Mouse (Mus musculus) gastrocnemius, postnatal 4 days (tissue): ENCODE results near the gene Zfp335. TPM values are rescaled to one million over a fixed set of nuclear protein-coding genes. Genes with fewer than 3 reads are reported as not detected.

Experiments used
- DNase-seq, 2 experiments: peaks; one replicate each; pipeline ENCODE4 v3.0.0; 2021 to 2022; ENCODE audit warnings: low spot score in 2 of 2, mixed read lengths in 2 of 2
- long read RNA-seq, 2 experiments: library from polyadenylated mRNA; stranded (forward); transcript quantifications; one replicate each; pipeline ENCODE4 v2.0.0; 2021
- total RNA-seq, 2 experiments: library from RNA; stranded (reverse); gene quantifications; 2 replicates each; pipeline ENCODE4 v1.2.3; 2021

Zfp335 gene
- total RNA-seq = 10 to 100 TPM; 11.7 to 14.3 TPM
- long read RNA-seq, experiment 1, full-length matches to known transcripts = 1 of 10 reads
- long read RNA-seq, experiment 1, partial matches to known transcripts = 5 of 10 reads
- long read RNA-seq, experiment 1, other reads (novel, unspliced or antisense) = 4 of 10 reads
- long read RNA-seq, experiment 2, full-length matches to known transcripts = 3 of 23 reads
- long read RNA-seq, experiment 2, partial matches to known transcripts = 7 of 23 reads
- long read RNA-seq, experiment 2, other reads (novel, unspliced or antisense) = 13 of 23 reads

DNA sequence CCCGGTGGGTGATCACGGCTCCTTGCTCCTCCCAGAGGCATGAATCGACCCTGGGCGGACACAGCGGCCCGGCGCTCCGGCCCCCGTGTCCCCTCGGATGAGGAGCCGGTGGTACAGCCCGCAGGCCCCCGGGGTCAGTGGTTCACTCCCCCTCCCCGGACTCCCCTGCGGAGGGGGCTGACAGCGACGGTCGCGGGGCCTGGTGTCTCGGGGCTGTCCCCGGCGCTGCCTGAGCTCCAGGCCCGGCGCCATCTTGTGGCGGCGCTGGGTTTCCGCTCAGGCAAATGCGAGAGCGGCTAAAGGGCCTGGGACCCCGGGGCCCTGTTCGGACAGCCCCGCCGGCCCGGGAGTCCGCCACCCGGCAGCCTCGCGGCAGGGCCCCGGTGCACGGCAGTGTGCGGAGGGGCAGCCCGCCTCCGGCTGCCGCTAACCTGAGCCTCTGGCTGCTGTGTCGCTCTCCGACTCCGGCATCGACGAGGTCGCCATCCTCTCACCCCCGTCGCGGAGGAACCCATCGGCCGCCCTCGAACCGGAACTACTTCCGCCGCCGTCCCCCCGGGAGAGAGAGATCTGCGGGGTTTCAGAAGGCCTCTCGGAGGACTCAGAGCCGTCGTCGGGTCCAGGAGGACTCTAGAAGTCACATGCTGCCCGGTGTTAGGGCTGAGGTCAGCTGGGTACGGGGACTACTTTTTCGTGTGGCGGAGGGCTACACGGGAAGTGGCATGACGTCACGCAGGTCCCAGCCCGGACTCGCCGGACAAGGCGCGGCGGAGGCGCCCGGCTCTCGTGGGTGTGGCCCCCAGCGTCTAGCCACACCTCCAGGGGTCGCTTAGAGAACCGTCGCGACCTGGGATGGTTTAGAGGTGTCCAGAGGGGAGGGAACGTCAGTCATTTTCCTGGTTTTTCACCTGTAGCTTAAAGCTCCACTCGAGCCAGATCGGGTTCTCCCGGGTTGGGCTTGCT lies at the start of gene Zfp335:
Zfp335 (minus strand) TSS at position 672 of the 963 bp plus-strand sequence.
- peak; percentile 91 to 93 for DNase-seq

DNA sequence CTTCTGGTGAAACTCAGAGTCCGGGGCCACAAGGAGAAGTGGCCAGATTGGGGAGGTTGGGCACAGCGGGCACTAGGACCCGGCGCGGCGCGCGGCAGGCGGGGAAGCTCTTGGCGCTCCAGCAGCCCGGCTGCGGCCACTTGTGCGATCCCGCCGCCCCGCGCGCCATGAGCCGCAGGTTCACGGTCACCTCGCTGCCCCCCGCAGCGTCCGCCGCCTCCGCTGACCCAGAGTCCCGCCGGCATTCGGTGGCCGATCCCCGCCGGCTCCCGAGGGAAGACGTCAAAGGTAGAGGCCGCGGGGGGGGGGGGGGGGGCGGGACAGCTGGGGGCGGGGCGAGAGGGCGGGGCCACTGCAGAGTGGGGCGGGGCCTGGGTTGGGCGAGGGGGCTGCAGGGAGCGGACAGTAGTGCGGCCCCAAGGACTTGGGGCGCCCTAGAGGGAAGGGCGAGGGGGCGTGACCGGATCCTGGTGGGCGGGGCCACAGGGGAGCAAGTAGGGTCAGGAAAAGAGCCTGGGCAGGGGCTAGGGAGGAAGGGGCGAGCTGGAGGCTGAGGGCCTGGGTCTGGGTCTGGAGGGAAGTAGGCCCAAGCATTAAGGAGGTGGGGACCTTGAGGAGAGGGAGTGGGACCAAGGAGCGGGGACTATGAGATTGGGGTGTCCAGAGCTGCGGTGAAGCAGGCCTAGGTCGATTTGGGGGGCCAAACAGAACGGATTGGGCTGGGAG lies 49.3 kb upstream of the Zfp335 start, which contains the start of gene Slc12a5:
Slc12a5 (plus strand) TSS at position 87 of the 726 bp plus-strand sequence.
- DNase-seq = peak in 1 of 2 experiments; percentile 45

DNA sequence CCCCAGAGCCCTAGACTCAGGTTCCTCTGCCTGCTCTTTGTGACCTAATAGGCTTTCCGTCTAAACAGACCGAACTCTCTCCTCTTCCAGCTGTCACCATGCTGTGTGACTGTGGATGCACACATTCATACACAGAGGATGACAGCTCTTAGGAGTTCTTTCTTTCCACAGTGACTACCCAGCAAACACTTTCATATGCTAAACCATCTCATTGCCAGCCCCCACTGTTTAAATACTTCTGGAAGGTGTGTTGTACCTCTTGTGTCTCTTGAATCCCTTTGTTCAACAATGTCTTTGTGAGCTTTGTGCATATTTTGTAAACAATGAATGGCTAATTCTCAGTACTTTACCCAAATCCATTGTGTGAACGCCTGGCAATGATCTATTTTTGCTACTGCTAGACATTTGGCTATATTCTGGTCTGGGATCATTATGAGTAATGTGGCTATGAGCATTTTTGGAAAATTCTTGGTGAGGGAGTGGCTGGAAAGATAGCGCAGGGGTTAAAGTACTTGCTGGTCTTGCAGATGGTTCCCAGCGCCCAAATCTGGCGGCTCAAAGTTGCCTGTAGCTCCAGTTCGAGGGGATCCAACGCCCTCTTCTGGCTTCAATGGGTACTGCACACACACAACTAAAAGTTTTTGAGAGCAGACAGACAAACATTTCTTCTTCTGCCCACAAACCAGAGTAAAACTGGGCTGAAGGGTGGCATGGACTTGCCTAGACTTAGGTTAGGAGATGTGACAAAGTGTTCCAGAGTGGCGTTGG lies 46.2 kb upstream of the Zfp335 start:
- DNase-seq = no peak

DNA sequence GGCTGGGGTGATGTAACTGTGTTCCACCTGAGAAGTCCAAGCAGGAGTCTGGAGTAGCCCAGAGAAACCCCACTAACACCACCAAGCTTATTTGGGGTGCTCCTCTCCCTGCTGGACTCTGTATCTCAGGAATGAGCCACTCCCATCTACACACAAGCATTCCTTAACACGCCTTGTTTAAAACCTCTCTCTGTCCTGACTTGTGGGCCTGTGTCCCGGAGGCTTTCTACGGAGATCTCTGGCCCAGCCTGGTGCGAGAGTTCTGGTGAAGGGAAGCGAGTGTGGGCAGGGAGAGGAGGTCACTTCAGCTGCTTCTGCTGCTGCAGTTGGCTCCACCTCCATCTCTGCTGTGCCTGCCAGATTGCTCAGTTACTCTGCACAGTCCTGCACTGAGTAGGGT lies 44.6 kb upstream of the Zfp335 start:
- no peak for DNase-seq

DNA sequence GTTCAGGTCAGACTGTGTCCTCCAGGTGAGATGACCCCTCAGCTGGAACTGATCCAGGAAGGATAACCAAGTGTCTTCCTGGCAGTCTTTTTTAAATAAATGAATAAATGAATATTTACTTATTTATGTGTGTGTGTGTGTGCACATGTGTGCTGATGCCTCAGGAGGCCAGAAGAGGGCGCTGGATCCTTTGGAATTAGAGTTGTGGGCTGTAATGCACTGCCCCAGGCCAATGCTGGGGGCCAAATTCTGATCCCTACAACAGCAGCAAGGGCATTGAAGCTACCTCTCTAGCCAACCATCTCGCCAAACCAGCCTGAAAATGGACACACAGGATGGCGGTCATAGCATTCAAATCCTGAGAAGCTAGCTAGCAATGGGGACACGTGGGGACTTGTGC lies 44.2 kb upstream of the Zfp335 start:
- DNase-seq = no peak

DNA sequence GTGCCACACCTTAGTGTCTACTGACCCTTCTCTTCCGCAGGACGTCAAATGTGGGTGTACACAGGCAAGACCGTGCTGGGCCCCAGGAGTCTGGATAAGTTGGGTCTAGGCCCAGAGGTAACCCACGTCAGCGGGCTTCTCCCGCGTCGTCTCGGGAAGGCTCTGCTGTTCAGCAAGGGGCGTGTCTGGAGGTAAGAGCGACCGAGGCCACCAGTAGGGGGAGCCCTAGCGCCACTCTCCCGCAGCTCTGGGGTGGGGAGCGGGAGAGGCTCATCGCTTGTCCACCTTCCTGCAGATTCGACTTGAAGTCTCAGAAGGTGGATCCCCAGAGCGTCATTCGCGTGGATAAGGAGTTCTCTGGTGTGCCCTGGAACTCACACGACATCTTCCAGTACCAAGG lies 41.7 kb upstream of the Zfp335 start:
- DNase-seq = peak; percentile 69 to 79

DNA sequence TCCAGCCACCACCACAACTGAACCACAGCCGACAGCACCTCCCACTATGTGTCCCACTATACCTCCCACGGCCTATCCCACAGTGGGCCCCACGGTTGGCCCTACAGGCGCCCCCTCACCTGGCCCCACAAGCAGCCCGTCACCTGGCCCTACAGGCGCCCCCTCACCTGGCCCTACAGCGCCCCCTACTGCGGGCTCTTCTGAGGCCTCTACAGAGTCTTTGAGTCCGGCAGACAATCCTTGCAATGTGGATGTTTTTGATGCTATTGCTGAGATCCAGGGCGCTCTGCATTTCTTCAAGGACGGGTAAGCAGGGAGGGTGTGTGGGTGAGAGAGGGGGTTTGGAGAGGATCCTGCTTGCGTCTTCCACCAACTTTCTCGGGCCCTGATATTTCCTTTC lies 40.9 kb upstream of the Zfp335 start:
- no peak for DNase-seq

DNA sequence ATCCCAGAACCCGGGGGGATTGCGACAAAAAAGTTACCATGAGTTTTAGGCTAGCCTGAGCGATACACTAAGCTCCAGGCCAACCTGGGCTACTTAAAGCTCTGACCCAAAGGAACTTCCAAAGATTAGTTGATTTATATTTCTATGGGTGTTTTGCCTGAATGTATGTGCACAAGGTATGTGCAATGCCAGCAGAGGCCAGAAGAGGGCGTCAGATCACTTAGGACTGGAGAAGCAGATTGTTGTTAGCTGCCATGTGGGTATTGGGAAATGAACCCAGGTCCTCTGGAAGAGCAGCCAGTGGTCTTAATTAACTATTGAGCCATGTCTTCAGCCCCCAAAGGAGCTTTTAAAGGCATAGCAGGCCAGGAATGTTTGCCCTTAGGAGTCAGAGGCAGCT lies 40.2 kb upstream of the Zfp335 start:
- no peak for DNase-seq

DNA sequence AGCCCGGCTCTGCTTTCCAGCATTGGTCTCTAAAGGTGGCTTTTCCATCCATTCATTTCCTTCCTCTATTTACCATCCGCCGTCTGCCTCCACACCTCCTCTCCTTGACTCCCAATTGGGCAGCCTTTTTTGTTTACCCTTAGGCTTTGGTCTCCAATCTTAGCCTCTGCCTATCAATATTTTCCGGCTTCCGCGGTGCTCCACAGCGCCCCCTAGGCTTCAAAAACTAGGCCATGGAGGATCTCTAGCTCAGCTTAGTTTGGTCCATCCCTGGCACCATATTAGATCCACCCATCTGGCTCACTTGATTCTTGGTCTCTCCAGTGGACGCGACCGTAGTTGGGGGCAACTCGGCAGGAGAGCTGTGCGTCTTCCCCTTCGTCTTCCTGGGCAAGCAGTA lies 38.9 kb upstream of the Zfp335 start:
- DNase-seq = no peak

DNA sequence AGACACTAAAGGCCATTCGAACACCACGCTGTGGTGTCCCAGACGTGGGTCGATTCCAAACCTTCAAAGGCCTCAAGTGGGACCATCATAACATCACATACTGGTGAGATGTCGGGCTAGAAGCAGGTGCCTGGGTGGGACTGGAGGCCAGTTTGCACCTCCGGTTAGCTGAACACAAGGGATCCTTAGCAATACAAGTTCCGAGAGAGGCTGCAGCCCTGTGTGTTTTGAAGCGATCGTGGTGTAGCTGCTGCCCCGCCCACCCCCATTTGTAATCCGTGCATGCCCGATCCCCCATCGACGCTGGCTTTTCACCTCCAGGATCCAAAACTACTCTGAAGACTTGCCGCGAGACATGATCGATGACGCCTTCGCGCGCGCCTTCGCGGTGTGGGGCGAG lies 37.4 kb upstream of the Zfp335 start:
- DNase-seq = no peak

DNA sequence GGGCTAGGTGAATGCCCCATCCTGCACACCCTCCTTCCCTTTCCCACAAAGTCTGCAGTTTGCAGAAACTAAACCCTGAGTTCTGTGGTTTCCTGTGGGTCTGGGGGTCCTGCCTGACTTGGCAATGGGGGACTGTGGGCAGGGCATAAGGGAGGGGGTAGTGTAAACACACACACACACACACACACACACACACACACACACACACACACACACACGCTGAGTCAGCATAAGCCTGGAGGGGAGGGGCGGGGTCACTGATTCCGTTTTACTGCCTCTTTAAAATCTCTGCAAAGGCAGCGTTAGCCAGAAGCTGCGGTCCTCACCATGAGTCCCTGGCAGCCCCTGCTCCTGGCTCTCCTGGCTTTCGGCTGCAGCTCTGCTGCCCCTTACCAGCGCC lies 36.4 kb upstream of the Zfp335 start:
- no peak for DNase-seq

DNA sequence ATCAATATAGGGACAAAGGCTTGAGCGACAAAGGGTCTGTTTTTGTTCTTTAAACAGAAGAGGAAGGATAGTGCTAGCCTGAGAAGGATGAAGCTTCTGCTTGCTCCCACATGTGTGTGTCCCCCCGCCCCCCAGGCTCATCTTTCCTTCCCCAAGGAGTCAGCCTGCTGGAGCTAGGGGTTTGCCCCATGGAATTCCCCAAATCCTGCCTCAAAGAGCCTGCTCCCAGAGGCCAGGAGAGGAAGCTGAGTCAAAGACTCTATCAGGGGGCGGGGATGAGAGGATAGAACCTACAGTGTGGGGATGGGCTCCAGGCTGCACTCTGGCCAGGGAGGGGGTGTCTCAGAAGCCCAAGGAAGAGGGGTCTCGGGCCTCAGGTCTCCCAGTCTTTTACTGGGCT lies 35.9 kb upstream of the Zfp335 start:
- DNase-seq = no peak

DNA sequence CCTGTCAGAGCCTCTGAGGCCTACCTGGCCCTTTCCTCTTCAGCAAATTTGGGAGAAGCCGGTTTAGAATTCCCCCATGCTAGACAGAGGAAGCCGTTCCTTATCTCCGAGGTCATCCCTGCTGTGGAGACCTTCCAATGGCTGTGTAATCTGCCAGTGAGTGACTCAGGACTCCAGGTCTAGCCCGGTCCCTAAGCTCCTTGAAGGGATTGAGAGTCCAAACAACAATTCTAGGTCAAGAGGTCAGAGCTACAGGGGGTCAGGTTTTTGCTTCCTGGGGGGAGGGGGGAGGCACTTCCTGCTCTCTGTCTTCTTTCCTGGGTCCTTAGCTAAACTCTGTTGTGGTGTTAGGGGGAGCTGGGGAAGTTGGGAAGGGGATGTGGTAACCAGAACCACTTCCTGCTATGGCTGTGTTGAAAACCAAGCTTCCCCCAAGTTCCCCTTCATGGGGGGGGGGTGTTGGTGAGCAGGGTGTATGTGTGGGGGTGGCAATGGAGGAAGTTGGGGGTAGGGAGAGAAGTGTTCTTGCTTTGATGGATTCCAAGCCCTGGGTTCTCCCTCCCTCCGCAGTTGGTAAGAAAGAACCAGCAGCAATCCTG lies 31.2 kb upstream of the Zfp335 start:
- no peak for DNase-seq

DNA sequence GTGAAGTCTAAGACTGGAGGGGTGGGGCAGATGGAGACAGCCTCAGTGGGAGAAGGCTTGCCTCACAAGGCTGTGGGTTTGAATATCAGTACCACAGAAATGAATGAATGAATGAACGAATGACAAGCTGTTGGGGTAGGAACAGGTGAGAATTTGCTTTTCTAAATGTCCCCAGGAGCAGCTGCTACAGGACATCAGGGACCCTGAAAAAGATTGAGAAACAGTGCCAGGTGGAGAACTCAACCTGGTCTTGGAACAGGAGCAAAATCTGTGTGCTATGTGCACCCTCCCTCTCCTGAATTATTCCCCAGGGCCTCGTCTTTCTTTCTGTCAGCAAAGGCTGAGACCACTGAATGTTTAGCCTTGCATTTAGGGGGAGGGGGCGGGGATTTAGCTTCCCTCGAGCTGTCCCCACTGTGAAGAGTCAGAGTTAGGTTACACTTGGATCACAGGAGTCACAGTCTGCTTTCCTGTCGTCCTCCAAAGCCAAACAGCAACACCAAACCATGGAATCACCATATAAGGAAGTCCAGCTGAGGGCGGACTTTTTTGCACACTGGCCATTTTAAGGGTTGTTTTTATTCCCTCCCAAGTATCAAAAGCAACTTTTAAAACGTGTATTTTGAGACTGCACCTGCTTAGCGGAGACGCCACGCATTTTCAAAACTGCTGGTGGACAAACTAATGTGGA lies 28.7 kb upstream of the Zfp335 start, which contains the start of gene Mmp9:
Mmp9 (plus strand) TSS at position 641 of the 691 bp plus-strand sequence.
- DNase-seq = no peak

DNA sequence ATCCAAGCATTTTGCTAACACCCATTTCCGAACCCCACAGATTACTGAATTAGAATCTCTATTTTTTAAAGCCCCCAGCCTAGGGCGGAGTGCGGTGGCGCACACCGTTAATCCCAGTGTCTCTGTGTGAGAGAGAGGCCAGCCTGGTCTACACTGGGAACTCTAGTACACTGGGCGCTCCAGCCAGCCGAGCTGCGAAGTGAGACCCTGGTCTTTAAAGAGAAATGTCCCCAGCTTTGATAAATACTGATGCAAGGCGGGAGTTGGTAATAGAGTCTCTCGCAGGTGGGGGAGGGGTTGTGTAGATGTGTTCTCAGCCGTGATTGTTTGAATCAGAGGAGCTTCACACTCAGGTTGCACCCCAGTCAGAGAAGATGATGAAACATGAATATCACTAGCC lies 27.5 kb upstream of the Zfp335 start:
- no peak for DNase-seq

DNA sequence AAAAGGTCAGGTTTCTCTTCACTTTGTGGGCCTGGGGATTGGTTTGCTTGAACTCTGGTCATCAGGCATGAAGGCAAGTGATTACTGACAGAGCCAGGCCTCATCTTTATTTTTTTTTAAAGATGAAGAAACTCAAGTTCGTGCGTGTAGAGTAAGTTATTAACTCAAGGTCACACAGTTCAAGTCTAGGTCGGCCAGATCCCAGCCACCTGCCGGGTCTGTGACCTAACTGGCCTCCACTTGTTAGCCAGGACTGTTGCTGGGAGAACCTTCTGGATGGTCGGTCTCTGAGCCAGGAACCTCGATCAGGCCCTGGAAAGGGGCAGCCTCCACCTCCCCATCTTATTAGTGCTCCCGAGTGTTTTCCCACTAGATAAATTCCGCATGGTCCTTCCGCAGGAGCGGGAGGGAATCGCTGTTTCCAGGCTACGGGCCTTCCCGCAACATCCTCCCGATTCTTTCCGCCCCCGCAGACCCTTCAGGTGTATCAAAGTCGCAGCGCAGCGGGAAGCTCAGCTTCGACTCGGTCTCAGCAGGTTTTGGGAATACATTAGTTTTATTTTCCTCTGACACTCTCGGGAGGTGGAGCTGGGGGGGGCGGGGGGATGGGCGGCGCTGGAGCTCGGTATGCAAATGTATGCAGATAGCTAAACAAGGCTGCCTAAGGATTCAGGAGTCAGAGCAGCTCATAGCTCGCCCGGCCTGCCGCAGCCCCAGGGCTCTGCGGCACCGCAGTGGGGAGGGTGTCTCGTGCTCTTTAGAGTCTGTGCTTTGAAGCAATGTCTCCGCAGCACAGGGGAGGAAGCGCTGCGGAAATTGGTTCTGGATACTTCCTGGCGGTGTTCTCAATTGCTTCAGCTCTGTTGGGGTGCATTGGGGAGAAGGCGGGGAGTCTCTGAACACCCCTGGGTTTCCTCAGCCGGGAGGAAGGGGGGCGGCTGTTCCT lies 26.9 kb upstream of the Zfp335 start:
- DNase-seq = no peak

DNA sequence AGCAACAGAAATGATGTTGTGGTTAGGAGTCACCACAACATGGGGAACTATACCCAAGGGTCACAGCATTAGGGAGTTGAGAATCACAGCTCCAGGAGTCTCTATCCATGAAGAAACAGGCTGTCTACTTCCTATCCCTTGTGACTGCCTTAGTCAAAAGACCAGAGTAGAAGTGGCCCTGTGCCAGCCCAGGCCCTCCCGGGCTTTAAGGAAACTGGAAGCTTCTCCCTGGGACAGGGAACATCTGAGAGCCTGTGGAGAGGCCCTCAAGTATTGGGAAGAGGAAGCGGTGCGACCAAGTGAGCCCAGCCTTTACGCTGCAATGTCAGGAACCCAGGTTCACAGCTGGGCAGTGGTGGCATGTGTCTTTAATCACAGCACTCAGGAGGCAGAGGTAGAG lies 24.4 kb upstream of the Zfp335 start:
- no peak for DNase-seq

DNA sequence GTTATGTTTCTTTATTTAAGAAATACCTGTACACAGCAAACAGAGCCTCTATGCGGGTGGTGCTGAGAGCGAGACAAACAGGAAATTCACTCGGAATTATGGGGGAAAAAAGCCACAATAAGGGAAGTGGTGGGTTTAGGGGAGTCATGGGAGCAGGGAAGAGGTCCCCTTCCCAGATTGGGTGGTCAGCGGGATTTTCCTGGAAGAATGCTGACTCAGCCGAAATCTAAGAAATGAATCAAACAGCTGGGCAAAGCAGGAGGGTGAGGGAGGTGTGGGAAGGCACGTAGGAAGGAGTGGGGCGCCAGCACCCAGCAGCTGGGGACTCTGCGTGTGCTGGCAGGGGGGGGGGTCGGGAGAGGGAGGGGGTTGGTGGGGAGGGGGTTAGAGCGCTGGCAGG lies 22.0 kb upstream of the Zfp335 start:
- DNase-seq = no peak
